In genomic region chr10:8931548-8932240, GRCm38 (mm10) we compare ENCODE assay signal across 16 mouse cellular contexts.
"Had no signal": no experiment of that assay in that cellular context is flagged by ENCODE, and none has a peak within 500 bp of the region (broad histone marks: within the 10 kb centered on the region; RNA-seq: fewer than 3 reads in every experiment).

No protein-coding gene starts in this region.

- H3K4me3 ChIP-seq: layer of hippocampus, adult 2 months; liver, embryonic 13.5 days; neural tube, embryonic 12.5 days; neural tube, embryonic 15.5 days had no signal

- DNase-seq: layer of hippocampus, adult 9-11 months; liver, embryonic 13.5 days; lung, adult 2 months; lung, postnatal 14 days; lung, postnatal 4 days; midbrain, embryonic 14.5 days; retina, postnatal 1 day; right cerebral cortex, postnatal 25 days; thymus, postnatal 25 days had no signal

- H3K9ac ChIP-seq: hindbrain, embryonic 14.5 days; liver, embryonic 13.5 days; neural tube, embryonic 12.5 days; neural tube, embryonic 15.5 days had no signal

- H3K27ac ChIP-seq: hindbrain, embryonic 14.5 days; hindbrain, postnatal 0 days; layer of hippocampus, adult 2 months; liver, embryonic 13.5 days; neural tube, embryonic 12.5 days; neural tube, embryonic 15.5 days had no signal

- ATAC-seq: hindbrain, postnatal 0 days; inflammation-experienced regulatory T-cells, adult 6 months had no signal

- H3K4me1 ChIP-seq: liver, embryonic 13.5 days; neural tube, embryonic 12.5 days had no signal

- H3K4me2 ChIP-seq: hindbrain, embryonic 14.5 days; liver, embryonic 13.5 days; midbrain, embryonic 11.5 days; neural tube, embryonic 12.5 days; neural tube, embryonic 15.5 days had no signal

- H3K9me3 ChIP-seq: liver, embryonic 13.5 days; neural tube, embryonic 12.5 days; neural tube, embryonic 15.5 days had no signal

- H3K27me3 ChIP-seq: liver, embryonic 13.5 days; neural tube, embryonic 12.5 days; neural tube, embryonic 15.5 days had no signal

- H3K36me3 ChIP-seq: liver, embryonic 13.5 days; neural tube, embryonic 12.5 days; neural tube, embryonic 15.5 days had no signal
